Mouse (Mus musculus): ENCODE measurements around the gene Cd27. TPM values are rescaled to one million over a fixed set of nuclear protein-coding genes. Genes with fewer than 3 reads are reported as not detected.

Cd27 gene
- polyA plus RNA-seq, 1 experiment from 2014 or later = 0.22 TPM

- Histone ChIP-seq H3K4me2 (ENCODE audit: low read depth, low read length) (no peak overlapping the region), H3K9ac (replicated peaks; ENCODE audit: low read length) (no peak overlapping the region), H3K36me3 (replicated peaks; ENCODE audit: control insufficient read depth, insufficient read depth, low read depth, low read length) (no peaks in the 10 kb centered on the region), H3K9me3 (replicated peaks; ENCODE audit: control insufficient read depth, low read length) (no peaks in the 10 kb centered on the region), H3K27ac (replicated peaks; ENCODE audit: low read depth, low read length) (no peak overlapping the region), H3K4me3 (ENCODE audit: low read depth, low read length) (no peak overlapping the region), H3K4me1 (ENCODE audit: control insufficient read depth, insufficient read depth, low read length) (no peaks in the 10 kb centered on the region), H3K27me3 (ENCODE audit: control insufficient read depth, insufficient read depth, low read length) (no peaks in the 10 kb centered on the region)
- 76% methylated on average over 8 of the region's 8 CpGs for WGBS
- ATAC-seq (replicated peaks; ENCODE audit: insufficient number of reproducible peaks, low FRiP score, low TSS enrichment, low read depth) (no peak), DNase-seq (ENCODE audit: low spot score) (no peak)
Measured at GRCm38 (mm10) chr6:125256222-125256966, 19.6 kb upstream of the Cd27 start.

DNA sequence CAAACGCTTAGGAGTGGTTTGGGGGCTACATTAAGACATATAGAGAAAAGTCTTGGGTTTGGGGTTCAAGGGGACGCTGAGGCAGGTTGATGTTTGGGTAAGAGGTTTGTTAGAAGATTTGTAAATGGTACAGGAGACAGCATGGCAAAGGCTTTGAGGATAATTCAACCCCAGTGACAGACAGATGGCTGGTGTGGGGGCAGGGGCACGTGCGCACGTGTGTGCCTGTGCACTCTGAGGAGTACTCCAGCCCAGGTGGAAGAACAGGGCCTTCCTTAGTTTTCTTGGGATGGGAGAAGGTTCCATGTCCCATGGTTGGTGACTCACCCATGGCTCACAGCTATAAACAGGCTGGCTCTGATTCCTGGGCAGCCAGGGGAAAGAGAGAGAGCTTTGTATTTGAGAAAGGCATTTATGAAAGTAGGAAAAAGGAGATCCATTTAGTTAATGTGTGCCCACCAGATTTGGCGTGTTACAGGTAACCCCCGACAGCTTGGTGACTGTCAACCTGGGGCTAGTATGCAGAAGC, 18.8 kb upstream of the Cd27 start:
- Histone ChIP-seq H3K9ac (replicated peaks; ENCODE audit: low read length) (no peak overlapping the region), H3K4me2 (ENCODE audit: low read depth, low read length) (no peak overlapping the region), H3K27me3 (ENCODE audit: control insufficient read depth, insufficient read depth, low read length) (no peaks in the 10 kb centered on the region), H3K27ac (replicated peaks; ENCODE audit: low read depth, low read length) (no peak overlapping the region), H3K9me3 (replicated peaks; ENCODE audit: control insufficient read depth, low read length) (no peaks in the 10 kb centered on the region), H3K4me1 (ENCODE audit: control insufficient read depth, insufficient read depth, low read length) (no peaks in the 10 kb centered on the region), H3K4me3 (ENCODE audit: low read depth, low read length) (no peak overlapping the region), H3K36me3 (replicated peaks; ENCODE audit: control insufficient read depth, insufficient read depth, low read depth, low read length) (no peaks in the 10 kb centered on the region)
- WGBS = 85% methylated on average over 7 of the region's 7 CpGs
- ATAC-seq (replicated peaks; ENCODE audit: insufficient number of reproducible peaks, low FRiP score, low TSS enrichment, low read depth) (no peak), DNase-seq (ENCODE audit: low spot score) (no peak)

GRCm38 (mm10) chr6:125253863-125254715, 17.3 kb upstream of the Cd27 start:
- Histone ChIP-seq H3K4me3 (ENCODE audit: low read depth, low read length) (no peak overlapping the region), H3K36me3 (replicated peaks; ENCODE audit: control insufficient read depth, insufficient read depth, low read depth, low read length) (no peaks in the 10 kb centered on the region), H3K27ac (replicated peaks; ENCODE audit: low read depth, low read length) (no peak overlapping the region), H3K9ac (replicated peaks; ENCODE audit: low read length) (no peak overlapping the region), H3K27me3 (ENCODE audit: control insufficient read depth, insufficient read depth, low read length) (no peaks in the 10 kb centered on the region), H3K4me2 (ENCODE audit: low read depth, low read length) (no peak overlapping the region), H3K9me3 (replicated peaks; ENCODE audit: control insufficient read depth, low read length) (no peaks in the 10 kb centered on the region), H3K4me1 (ENCODE audit: control insufficient read depth, insufficient read depth, low read length) (no peaks in the 10 kb centered on the region)
- DNase-seq (ENCODE audit: low spot score) (no peak), ATAC-seq (replicated peaks; ENCODE audit: insufficient number of reproducible peaks, low FRiP score, low TSS enrichment, low read depth) (no peak)
- 84% methylated on average over 14 of the region's 14 CpGs for WGBS

DNA sequence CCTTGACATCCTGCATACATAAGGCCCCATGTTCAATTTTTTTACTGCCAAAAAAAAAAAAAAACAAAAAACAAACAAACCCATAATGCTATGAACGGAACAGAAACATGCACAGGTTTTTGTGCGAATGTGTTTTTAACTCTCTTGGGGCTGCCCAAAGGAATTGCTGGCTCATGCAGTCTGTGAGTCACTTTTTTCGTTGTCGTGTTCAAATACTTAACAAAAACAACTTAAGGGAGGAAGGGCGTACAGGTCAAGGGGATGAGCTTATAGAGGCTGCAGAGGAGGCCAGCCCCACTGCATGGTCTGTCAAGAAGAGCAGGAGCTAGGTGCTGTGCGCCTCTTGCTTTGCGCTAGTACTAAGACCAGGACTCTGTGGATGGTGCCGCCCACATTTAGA, 15.9 kb upstream of the Cd27 start:
- DNase-seq (ENCODE audit: low spot score) = no peak
- ATAC-seq (replicated peaks; ENCODE audit: insufficient number of reproducible peaks, low FRiP score, low TSS enrichment, low read depth) = no peak
- H3K36me3 ChIP-seq (replicated peaks; ENCODE audit: control insufficient read depth, insufficient read depth, low read depth, low read length) = no peaks in the 10 kb centered on the region
- no peak overlapping the region for H3K27ac ChIP-seq (replicated peaks; ENCODE audit: low read depth, low read length)
- WGBS = 87% methylated on average over 8 of the region's 8 CpGs
- H3K9me3 ChIP-seq (replicated peaks; ENCODE audit: control insufficient read depth, low read length) = no peaks in the 10 kb centered on the region
- no peaks in the 10 kb centered on the region for H3K4me1 ChIP-seq (ENCODE audit: control insufficient read depth, insufficient read depth, low read length)
- H3K27me3 ChIP-seq (ENCODE audit: control insufficient read depth, insufficient read depth, low read length) = no peaks in the 10 kb centered on the region
- no peak overlapping the region for H3K4me2 ChIP-seq (ENCODE audit: low read depth, low read length)
- no peak overlapping the region for H3K9ac ChIP-seq (replicated peaks; ENCODE audit: low read length)
- no peak overlapping the region for H3K4me3 ChIP-seq (ENCODE audit: low read depth, low read length)

DNA sequence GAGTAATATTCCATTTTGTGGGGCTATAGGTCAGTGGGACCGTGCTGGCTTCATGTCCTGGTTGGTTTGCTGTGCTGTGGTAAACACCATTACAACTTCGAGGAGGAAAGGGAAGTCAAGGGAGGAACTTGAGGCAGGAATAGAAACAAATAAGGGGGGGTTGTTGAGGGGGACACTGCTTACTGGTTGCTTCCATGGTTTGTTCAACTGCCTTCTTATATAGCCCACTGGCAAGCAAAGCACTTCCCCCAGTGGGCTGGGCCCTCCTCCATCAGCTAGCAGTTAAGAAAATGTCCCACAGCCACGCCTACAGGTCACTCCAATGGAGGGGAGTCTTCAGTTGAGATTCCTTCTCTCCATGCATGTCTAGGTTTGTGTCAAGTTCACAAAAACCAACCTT, 15.5 kb upstream of the Cd27 start:
- Histone ChIP-seq H3K9ac (replicated peaks; ENCODE audit: low read length) (no peak overlapping the region), H3K27me3 (ENCODE audit: control insufficient read depth, insufficient read depth, low read length) (no peaks in the 10 kb centered on the region), H3K4me3 (ENCODE audit: low read depth, low read length) (no peak overlapping the region), H3K4me1 (ENCODE audit: control insufficient read depth, insufficient read depth, low read length) (no peaks in the 10 kb centered on the region), H3K9me3 (replicated peaks; ENCODE audit: control insufficient read depth, low read length) (no peaks in the 10 kb centered on the region), H3K36me3 (replicated peaks; ENCODE audit: control insufficient read depth, insufficient read depth, low read depth, low read length) (no peaks in the 10 kb centered on the region), H3K27ac (replicated peaks; ENCODE audit: low read depth, low read length) (no peak overlapping the region), H3K4me2 (ENCODE audit: low read depth, low read length) (no peak overlapping the region)
- WGBS = 73% methylated on average over 3 of the region's 3 CpGs
- DNase-seq (ENCODE audit: low spot score) = no peak
- no peak for ATAC-seq (replicated peaks; ENCODE audit: insufficient number of reproducible peaks, low FRiP score, low TSS enrichment, low read depth)

DNA sequence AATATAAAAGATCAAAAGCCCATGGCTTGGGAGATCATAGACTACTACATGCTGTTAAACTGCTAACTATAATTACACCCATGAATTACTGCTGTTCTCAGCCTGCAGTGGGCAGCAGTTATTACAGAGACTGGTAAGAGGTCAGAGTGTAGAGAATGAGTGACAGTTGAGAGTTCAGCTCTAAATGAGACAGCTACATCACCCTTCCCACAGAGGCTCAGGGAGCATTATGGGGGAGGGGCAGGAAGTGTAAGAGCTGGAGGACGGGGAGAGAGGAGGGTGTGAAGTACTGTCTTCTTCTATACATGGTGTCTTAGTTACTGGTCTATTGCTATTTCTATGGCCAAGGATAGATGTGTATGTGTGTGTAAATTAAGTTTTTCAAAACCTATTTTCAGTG, 7.7 kb upstream of the Cd27 start:
- 26% methylated on average over 1 of the region's 1 CpGs for WGBS
- no peak for DNase-seq (ENCODE audit: low spot score)
- no peak overlapping the region for H3K4me2 ChIP-seq (ENCODE audit: low read depth, low read length)

GRCm38 (mm10) chr6:125241566-125241965, 4.8 kb upstream of the Cd27 start:
- H3K27ac ChIP-seq (replicated peaks; ENCODE audit: low read depth, low read length) = no peak overlapping the region
- no peaks in the 10 kb centered on the region for H3K27me3 ChIP-seq (ENCODE audit: control insufficient read depth, insufficient read depth, low read length)
- H3K36me3 ChIP-seq (replicated peaks; ENCODE audit: control insufficient read depth, insufficient read depth, low read depth, low read length) = no peaks in the 10 kb centered on the region
- no peak overlapping the region for H3K9ac ChIP-seq (replicated peaks; ENCODE audit: low read length)
- ATAC-seq (replicated peaks; ENCODE audit: insufficient number of reproducible peaks, low FRiP score, low TSS enrichment, low read depth) (no peak), DNase-seq (ENCODE audit: low spot score) (no peak)
- no peak overlapping the region for H3K4me3 ChIP-seq (ENCODE audit: low read depth, low read length)
- H3K9me3 ChIP-seq (replicated peaks; ENCODE audit: control insufficient read depth, low read length) = no peaks in the 10 kb centered on the region
- no peak overlapping the region for H3K4me2 ChIP-seq (ENCODE audit: low read depth, low read length)
- 79% methylated on average over 8 of the region's 8 CpGs for WGBS
- no peaks in the 10 kb centered on the region for H3K4me1 ChIP-seq (ENCODE audit: control insufficient read depth, insufficient read depth, low read length)

More for the DNA sequence above, 7.7 kb upstream of the Cd27 start:
- Histone ChIP-seq H3K4me1 (ENCODE audit: control insufficient read depth, insufficient read depth, low read length) (no peaks in the 10 kb centered on the region), H3K36me3 (replicated peaks; ENCODE audit: control insufficient read depth, insufficient read depth, low read depth, low read length) (no peaks in the 10 kb centered on the region), H3K27ac (replicated peaks; ENCODE audit: low read depth, low read length) (no peak overlapping the region), H3K27me3 (ENCODE audit: control insufficient read depth, insufficient read depth, low read length) (no peaks in the 10 kb centered on the region), H3K9ac (replicated peaks; ENCODE audit: low read length) (no peak overlapping the region), H3K9me3 (replicated peaks; ENCODE audit: control insufficient read depth, low read length) (no peaks in the 10 kb centered on the region), H3K4me3 (ENCODE audit: low read depth, low read length) (no peak overlapping the region)
- no peak for ATAC-seq (replicated peaks; ENCODE audit: insufficient number of reproducible peaks, low FRiP score, low TSS enrichment, low read depth)

- Histone ChIP-seq H3K27ac (replicated peaks; ENCODE audit: low read depth, low read length) (no peak overlapping the region), H3K27me3 (ENCODE audit: control insufficient read depth, insufficient read depth, low read length) (no peaks in the 10 kb centered on the region), H3K4me3 (ENCODE audit: low read depth, low read length) (no peak overlapping the region), H3K4me2 (ENCODE audit: low read depth, low read length) (no peak overlapping the region), H3K36me3 (replicated peaks; ENCODE audit: control insufficient read depth, insufficient read depth, low read depth, low read length) (no peaks in the 10 kb centered on the region), H3K4me1 (ENCODE audit: control insufficient read depth, insufficient read depth, low read length) (no peaks in the 10 kb centered on the region), H3K9me3 (replicated peaks; ENCODE audit: control insufficient read depth, low read length) (no peaks in the 10 kb centered on the region), H3K9ac (replicated peaks; ENCODE audit: low read length) (no peak overlapping the region)
- no peak for DNase-seq (ENCODE audit: low spot score)
- ATAC-seq (replicated peaks; ENCODE audit: insufficient number of reproducible peaks, low FRiP score, low TSS enrichment, low read depth) = no peak
- WGBS = 83% methylated on average over 5 of the region's 5 CpGs
Measured at GRCm38 (mm10) chr6:125240617-125241016, 3.8 kb upstream of the Cd27 start.
